Mouse (Mus musculus): ENCODE measurements around the gene 5730596B20Rik.

The 5730596B20Rik gene

GRCm38 (mm10) chr6:52177061-52177735 lies at the start of gene 5730596B20Rik:
TSS of gene 5730596B20Rik (plus strand) at chr6:52177498.
- DNase-seq (ENCODE audit: low read depth): no peak

DNA sequence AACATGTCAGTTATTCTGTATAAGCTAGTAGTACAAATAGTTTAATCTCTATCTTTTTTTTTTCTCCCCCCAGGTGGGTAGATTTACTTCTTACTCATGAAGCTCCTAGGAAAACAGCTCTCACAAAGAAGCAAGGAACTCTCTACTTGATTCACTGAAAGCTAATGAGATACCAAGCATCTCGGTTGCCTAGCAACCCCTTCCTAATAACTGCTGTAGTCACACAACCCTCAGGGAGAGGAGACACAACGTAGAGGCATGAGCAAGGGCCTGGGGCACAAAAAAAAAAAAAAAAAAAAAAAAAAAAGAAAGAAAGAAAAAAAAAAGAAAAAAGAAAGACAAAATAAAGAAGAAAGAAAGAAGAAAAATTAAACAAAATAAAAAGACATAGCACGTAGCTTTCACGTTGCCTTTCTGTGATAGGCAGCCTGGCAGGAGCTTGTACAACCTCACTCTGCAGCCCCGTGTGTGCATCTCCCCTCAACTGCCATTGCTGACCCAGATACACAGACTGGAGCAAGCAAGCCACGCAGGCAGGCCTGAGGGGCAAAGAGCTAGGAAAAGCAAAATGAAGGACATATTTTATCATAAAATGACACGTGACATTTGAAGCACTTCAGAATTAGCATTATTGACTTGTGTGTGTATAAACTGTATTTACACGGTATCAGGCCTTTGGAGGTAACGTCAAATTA lies 39.3 kb upstream of the 5730596B20Rik start:
- DNase-seq (ENCODE audit: low read depth): no peak

DNA sequence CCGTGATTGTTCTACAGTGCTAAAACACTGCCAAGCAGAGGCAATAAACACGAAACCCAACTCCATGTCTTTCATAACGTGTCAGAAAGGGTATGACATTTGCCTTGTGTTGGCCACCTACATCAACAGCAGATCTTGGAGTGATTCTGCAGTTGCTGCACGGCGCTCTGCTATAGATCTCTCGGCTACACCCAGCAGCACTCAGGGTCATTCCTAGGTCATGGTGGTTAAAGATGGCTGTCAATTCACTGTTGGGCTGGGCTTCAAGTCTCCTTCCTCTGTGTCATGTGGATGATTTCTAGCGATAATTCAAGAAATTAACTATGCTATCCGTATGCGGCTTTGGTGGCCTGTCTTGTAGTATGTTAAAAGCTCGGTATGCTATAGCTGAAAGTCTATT lies 38.7 kb upstream of the 5730596B20Rik start:
- no peak for DNase-seq (ENCODE audit: low read depth)

- DNase-seq (ENCODE audit: low read depth): no peak
Observed at GRCm38 (mm10) chr6:52139115-52139514, 38.2 kb upstream of the 5730596B20Rik start.

DNA sequence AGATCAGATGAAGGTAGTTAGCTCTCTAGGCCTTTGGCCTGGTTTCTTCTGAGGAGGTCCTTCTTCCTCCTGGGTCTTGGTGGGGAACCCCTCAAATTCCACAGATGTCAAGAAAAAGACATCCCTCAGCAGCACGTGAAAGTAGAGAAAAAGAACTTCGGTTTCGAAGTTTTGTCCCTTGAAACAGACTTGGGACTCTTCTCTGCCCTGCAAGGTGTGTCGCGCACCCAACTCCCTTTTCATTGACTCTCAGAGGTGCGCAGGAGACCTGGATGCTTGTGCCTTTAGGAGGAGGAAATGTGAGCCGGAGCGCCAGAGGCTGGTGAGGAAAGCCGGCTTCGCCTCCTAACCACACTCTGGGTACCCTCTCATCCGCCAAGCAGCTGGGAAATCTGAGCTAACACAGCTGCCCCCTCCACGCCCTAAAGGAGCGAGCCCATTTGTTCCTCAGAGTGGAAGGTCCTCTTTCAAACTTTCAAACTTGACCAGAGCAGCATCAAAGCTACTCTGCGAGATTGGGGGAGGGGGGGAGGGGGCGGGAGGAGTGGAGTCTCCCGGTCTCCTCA lies 26.8 kb upstream of the 5730596B20Rik start:
- no peak for DNase-seq (ENCODE audit: low read depth)

- DNase-seq (ENCODE audit: low read depth): no peak
Observed at GRCm38 (mm10) chr6:52151571-52151970, 25.7 kb upstream of the 5730596B20Rik start.

DNA sequence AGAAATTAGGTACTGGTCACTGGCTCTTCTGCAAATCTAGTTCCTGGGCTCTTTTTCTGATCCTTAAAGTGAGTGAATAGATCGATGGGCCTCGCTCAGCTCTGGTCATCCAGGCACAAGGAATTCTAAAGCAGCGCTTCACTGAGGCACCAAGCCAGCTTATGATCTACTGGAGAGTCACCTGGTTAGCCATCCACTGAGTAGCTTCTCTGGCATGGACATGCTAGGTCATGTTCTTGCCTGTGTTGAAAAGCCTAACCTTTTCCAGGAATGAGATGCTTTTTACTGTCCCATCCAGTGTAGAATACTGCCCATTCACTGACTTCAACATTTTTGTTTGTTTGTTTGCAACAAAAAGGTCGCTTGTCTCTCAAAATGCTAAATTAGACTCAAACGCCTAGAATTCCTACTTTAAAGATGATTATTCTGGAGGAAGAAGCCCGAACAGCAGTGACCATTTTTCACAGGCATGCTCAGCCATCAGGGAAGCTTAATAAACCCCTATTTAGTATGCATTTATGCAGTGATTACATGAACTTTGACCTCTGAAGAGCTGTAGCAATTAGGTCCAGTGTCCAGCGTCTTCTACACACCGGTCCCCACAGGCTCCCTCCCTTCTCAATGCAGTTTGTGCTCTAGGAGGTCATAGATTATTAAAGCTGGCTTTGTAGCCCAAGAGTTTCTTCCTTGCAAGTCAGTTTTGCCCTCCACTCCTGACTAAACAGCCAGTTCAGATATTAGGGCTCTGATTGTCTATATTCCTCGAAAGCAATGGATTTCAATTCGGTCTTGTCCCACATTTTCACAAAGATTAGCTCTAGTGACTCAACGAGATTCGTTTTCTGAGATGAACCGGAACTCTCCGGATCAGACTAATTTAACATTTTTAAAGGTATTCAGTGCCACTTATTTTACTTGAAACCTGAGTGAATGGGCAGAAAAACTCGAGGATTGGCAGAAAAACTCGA lies 24.8 kb upstream of the 5730596B20Rik start:
- DNase-seq (ENCODE audit: low read depth): no peak

DNA sequence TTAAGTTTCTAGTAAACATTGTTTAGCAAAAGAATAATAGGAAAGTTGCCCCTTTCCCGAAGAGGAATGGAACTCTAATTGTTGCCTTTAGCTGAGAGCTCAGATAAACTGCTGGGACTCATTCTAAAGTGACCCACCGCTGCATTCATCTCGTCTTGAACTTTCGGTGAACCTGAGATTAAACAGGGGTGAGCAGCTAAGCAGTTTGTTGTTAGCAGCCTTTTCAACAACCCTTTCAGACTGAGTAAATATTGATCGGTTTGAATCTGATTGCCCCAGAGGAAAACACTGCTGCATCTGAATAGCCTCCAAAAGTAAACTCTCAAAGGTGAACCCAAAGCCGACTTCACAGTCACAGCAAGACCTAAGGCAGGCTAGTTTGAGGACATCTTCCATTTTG lies 24.0 kb upstream of the 5730596B20Rik start:
- DNase-seq (ENCODE audit: low read depth): no peak

DNA sequence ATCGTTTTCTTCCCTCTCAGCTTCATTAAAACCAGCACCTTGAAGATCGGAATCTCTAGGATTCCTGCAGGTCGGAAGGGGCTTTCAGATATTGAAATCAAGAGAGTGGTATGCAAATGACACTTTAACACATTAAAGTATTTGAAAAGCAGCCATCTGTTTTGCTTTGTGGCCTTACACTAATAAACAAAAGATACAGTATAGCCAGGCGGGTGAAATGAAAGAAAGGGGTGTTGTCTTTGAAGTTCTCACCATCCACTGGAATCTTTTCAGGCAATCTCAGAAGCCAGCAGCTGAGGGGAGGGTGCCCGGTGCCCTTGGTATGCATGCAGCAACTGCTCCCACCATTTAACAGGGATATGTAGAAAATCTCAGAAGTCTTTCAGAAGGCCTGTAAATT lies 23.3 kb upstream of the 5730596B20Rik start:
- no peak for DNase-seq (ENCODE audit: low read depth)

DNA sequence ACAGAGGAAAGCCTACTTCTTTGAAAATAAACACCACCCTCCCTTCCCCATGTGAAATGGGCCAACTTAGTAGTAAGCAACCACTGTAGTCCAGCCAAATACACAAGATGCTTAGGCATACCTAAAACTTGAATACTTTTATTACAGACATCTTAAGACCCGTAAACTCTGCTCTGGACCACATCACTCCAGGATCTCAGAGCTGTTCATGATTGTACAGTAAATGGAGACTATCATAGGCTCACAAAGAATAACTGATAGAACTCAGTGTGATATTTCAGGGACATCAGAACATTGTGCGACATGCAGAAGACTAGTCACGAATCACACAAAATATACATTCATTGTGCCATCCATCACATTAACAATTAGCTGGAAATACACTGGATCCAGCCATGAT lies 21.8 kb upstream of the 5730596B20Rik start:
- no peak for DNase-seq (ENCODE audit: low read depth)

GRCm38 (mm10) chr6:52156551-52157200 lies 20.6 kb upstream of the 5730596B20Rik start:
- DNase-seq (ENCODE audit: low read depth): no peak

- peak; percentile 33 for DNase-seq (ENCODE audit: low read depth)
Observed at GRCm38 (mm10) chr6:52157466-52158275, 19.6 kb upstream of the 5730596B20Rik start.

DNA sequence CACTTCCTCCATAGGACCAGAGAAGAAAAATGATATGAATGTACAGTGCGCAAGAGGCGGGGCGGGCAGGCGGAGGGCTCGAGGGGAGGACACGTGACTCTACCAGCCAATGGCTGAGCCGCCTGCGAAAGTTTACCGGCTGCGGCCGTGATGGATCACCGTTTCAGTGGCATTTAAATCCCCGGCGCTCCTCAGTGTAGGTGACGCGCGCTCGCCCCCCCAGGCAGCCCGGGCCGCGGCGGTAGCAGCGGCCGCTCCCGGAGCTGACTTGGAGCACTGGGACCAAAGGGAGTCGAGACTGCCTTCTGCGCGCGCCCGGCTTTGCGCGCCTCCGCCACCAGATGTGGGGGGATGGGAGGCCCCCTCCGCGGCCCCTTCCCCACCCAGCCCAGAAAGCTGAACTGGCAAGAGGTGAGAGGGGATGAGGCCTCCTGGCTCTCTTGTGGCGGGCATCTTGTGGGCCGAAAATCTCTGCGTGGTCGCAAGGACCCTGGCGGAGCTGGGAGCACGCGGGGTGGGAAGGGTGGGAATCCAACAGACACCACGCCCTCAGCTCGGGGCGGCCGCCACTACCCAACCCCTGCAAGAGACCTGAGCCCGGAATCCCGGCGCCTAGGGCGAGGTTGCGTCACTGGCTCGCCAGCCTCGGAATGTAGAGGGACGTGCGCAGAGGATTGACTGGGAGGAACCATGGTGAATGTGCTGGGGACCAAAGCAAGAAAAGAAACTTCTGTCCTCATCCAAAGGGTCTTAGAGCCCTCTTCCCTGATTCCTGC lies 18.8 kb upstream of the 5730596B20Rik start, which contains the start of gene Hoxa1:
Hoxa1 (minus strand) TSS at position 42 of the 776 bp plus-strand sequence.
- DNase-seq (ENCODE audit: low read depth): peak; percentile 85

DNA sequence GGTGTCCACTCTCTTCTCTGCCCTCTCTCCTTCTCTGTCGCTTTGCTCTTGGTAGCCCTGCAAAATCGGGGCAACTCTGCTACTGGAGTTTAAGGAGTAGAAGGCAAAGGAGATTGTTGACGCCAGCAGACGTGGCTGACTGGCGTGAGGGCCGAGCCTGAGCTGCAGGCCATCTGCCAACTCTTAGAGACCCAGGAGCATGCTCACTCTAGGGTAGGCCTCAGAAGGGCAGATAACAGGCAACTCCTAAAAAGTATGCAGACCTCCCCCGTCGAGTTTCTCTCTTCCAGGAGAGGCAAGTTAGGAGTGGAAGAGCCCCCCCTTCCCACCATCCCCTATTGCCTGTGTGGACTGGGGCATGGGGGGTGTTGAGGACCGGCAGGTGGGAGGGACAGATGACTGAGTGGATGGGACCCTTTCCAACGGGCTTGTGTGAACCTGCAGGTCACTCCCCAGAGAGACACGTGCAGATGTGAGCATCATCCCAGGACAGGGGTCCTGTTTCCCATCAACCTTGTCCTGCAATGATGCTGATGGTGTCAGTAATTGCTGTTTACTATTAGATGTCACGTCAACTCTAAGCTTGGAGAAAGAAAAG lies 18.0 kb upstream of the 5730596B20Rik start:
- peak; percentile 23 for DNase-seq (ENCODE audit: low read depth)

DNA sequence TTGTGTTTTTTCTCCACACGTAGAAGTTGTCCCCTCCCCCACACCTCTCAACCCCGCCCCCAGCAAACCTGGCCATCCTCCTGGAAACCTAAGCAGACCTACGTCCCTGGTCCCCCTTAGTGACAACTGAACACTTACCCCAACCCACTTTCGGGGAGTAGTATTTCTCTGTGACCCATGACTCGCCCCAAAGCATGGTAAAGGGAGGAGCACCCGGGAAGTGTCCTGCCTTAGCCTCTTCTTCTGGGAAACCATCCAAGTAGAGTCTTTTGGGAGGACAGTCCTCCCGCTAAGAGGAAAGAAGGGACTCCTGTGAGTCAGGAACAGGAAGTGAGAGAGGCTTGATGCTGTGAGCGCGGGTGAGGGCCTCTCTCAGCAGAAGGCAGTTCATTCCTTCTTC lies 17.3 kb upstream of the 5730596B20Rik start:
- DNase-seq (ENCODE audit: low read depth): peak; percentile 24

- DNase-seq (ENCODE audit: low read depth): no peak
Observed at GRCm38 (mm10) chr6:52160511-52161335, 16.6 kb upstream of the 5730596B20Rik start.

GRCm38 (mm10) chr6:52161336-52162092 lies 15.8 kb upstream of the 5730596B20Rik start:
- DNase-seq (ENCODE audit: low read depth): no peak

GRCm38 (mm10) chr6:52162093-52162380 lies 15.3 kb upstream of the 5730596B20Rik start:
- no peak for DNase-seq (ENCODE audit: low read depth)
